Mouse (Mus musculus): ENCODE data around the gene Dhx16.

- no peak for TF ChIP-seq EP300 (IDR thresholded peaks at IDR 0.05; ENCODE audit: insufficient read depth, low read depth, low read length)
- TF ChIP-seq CTCF (IDR thresholded peaks at IDR 0.05; ENCODE audit: low read depth, low read length) = no peak
- no peak for TF ChIP-seq POLR2A (IDR thresholded peaks at IDR 0.05; ENCODE audit: insufficient read depth, low read length)
Measured at GRCm38 (mm10) chr17:35918276-35919059, 38.8 kb downstream of the Dhx16 start.

Measured in ES-Bruce4 (cell line).